Mouse (Mus musculus) liver, adult (tissue): ENCODE results near the gene Zfp1.

Experiments
- GATA4 ChIP-seq: IDR thresholded peaks from 2 replicates; pipeline ENCODE4 v1.6.1; 2014; ENCODE audit warnings: mild to moderate bottlenecking, low read length; ENCODE audit not compliant: insufficient replicate concordance

The Zfp1 gene

GRCm38 (mm10) chr8:111641064-111641463, 2.1 kb upstream of the Zfp1 start:
- TF ChIP-seq GATA4: no peak

- peak; percentile 89 for TF ChIP-seq GATA4
These were observed 705 bp upstream of the Zfp1 start for GRCm38 (mm10) chr8:111642496-111642895.

- no peak for TF ChIP-seq GATA4
These were observed 300 bp upstream of the Zfp1 start for GRCm38 (mm10) chr8:111642939-111643263.

- TF ChIP-seq GATA4: peak; percentile 82; the same call in 1 of the 2 replicates
These were observed 1.3 kb downstream of the Zfp1 start for GRCm38 (mm10) chr8:111644286-111645051.

- TF ChIP-seq GATA4: no peak
These were observed 2.5 kb downstream of the Zfp1 start for GRCm38 (mm10) chr8:111645715-111646114.

- no peak for TF ChIP-seq GATA4
These were observed 5.6 kb downstream of the Zfp1 start for GRCm38 (mm10) chr8:111648834-111649233.

- no peak for TF ChIP-seq GATA4
These were observed 7.5 kb downstream of the Zfp1 start for GRCm38 (mm10) chr8:111650651-111651050.

- TF ChIP-seq GATA4: no peak
These were observed 10.3 kb downstream of the Zfp1 start for GRCm38 (mm10) chr8:111653524-111653923.

- peak; percentile 97 for TF ChIP-seq GATA4
These were observed 14.2 kb downstream of the Zfp1 start for GRCm38 (mm10) chr8:111657312-111657854.

GRCm38 (mm10) chr8:111658819-111659423, 15.7 kb downstream of the Zfp1 start:
- peak; percentile 18; the same call in 1 of the 2 replicates for TF ChIP-seq GATA4

- no peak for TF ChIP-seq GATA4
These were observed 19.3 kb downstream of the Zfp1 start for GRCm38 (mm10) chr8:111662473-111662872.

- TF ChIP-seq GATA4: no peak
These were observed 23.6 kb downstream of the Zfp1 start for GRCm38 (mm10) chr8:111666751-111667150.

GRCm38 (mm10) chr8:111676237-111676636, 33.0 kb downstream of the Zfp1 start:
- no peak for TF ChIP-seq GATA4

- TF ChIP-seq GATA4: no peak
These were observed 34.9 kb downstream of the Zfp1 start for GRCm38 (mm10) chr8:111678111-111678510.

GRCm38 (mm10) chr8:111678848-111679247, 35.6 kb downstream of the Zfp1 start:
- TF ChIP-seq GATA4: no peak

GRCm38 (mm10) chr8:111680423-111681028, 37.3 kb downstream of the Zfp1 start:
- no peak for TF ChIP-seq GATA4
